Mouse (Mus musculus) liver, embryonic 14.5 days (tissue): ENCODE data around the gene Hist2h4.

Experiments
- CTCF ChIP-seq: IDR thresholded peaks from 2 replicates; pipeline ENCODE4 v1.5.1; 2016; ENCODE audit warnings: antibody characterized with exemption, low read depth, control low read depth
- EP300 ChIP-seq: IDR thresholded peaks from 2 replicates; pipeline ENCODE4 v1.6.1; 2016; ENCODE audit warnings: antibody characterized with exemption, low read depth

DNA sequence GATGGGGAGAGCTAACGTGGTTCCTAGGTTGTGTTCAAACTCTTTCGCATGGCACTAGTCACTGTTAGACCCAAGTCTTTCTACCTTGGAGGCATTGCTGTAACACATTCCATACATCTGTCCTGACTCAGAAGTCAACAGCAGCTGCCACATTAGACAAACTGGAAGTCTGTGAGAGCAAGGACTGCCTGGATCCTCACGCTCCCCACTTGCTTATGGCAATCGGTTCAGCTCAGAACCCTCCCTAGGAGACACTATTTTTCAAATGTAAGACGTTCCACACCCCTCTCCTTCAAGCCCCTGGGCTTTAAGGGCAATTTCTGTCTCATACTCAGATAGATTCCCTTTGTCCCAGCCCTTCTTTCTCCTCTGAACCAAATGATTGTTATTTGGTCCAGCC is 39.0 kb upstream of the Hist2h4 start:
- TF ChIP-seq CTCF: no peak
- TF ChIP-seq EP300: no peak
